Mouse (Mus musculus): ENCODE data around the gene Pkdcc. TPM values are rescaled to one million over a fixed set of nuclear protein-coding genes. Genes with fewer than 3 reads are reported as not detected.

Pkdcc gene
- polyA plus RNA-seq, 1 experiment: 42.6 TPM

GRCm38 (mm10) chr17:83212422-83212821 lies 2.7 kb upstream of the Pkdcc start:
- H3K27me3 ChIP-seq (replicated peaks; ENCODE audit: control insufficient read depth, insufficient read depth, low read length): no peaks in the 10 kb centered on the region
- WGBS: 97% methylated on average over 2 of the region's 2 CpGs
- no peak overlapping the region for H3K4me3 ChIP-seq (ENCODE audit: insufficient read depth, low read depth, low read length)
- no peak for TF ChIP-seq POLR2A (IDR thresholded peaks at IDR 0.05; ENCODE audit: low read depth, low read length)
- no peak for TF ChIP-seq CTCF (conservative IDR thresholded peaks at IDR 0.05; ENCODE audit: insufficient read depth, insufficient read length, low read depth, low read length)
- H3K36me3 ChIP-seq (ENCODE audit: control insufficient read depth, insufficient read depth, low read length): no peaks in the 10 kb centered on the region
- no peak for DNase-seq
- H3K27ac ChIP-seq (ENCODE audit: insufficient read depth, low read depth, low read length): no peak overlapping the region
- H3K4me1 ChIP-seq (ENCODE audit: control insufficient read depth, insufficient read depth, low read length): no peaks in the 10 kb centered on the region

DNA sequence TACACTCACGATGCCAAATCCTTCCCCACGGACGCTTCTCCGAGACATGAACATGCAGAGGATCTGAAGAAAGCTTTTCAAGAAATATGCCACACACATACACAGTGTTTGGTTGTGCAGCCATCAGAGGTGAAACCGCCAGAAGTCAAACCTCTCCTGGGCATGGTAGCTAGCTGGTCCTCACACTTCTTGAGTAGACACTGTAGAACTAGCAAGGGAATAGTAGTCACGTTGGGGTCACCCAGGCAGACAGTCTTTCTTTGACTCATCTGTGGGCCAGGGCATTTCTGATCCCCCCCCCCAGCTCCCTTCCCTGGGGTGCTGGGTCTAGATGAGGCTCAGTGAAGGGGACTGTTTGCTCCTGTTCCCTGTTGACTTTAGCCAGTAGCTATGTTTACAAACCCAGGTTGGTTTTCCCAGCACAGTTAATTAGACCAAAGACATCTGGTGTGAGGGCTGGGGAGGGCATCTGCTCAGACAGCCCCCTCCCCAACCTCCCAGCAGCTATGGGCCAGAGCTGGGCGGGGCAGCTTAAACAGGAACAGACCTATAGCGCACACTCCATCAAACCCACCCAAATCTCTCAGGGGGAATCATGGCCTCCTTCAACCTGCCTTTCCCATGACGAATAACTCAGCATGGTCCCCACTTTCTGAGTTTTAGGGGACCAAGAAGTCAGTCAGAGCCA lies 1.7 kb upstream of the Pkdcc start:
- Histone ChIP-seq H3K36me3 (ENCODE audit: control insufficient read depth, insufficient read depth, low read length) (no peaks in the 10 kb centered on the region), H3K4me1 (ENCODE audit: control insufficient read depth, insufficient read depth, low read length) (no peaks in the 10 kb centered on the region), H3K27ac (ENCODE audit: insufficient read depth, low read depth, low read length) (no peak overlapping the region), H3K27me3 (replicated peaks; ENCODE audit: control insufficient read depth, insufficient read depth, low read length) (no peaks in the 10 kb centered on the region), H3K4me3 (ENCODE audit: insufficient read depth, low read depth, low read length) (peak overlapping the region; percentile 4; the same call in 1 of the 2 replicates)
- DNase-seq: no peak
- 87% methylated on average over 9 of the region's 9 CpGs for WGBS
- no peak for TF ChIP-seq POLR2A (IDR thresholded peaks at IDR 0.05; ENCODE audit: low read depth, low read length)
- TF ChIP-seq CTCF (conservative IDR thresholded peaks at IDR 0.05; ENCODE audit: insufficient read depth, insufficient read length, low read depth, low read length): no peak

- Histone ChIP-seq H3K4me1 (ENCODE audit: control insufficient read depth, insufficient read depth, low read length) (no peaks in the 10 kb centered on the region), H3K36me3 (ENCODE audit: control insufficient read depth, insufficient read depth, low read length) (no peaks in the 10 kb centered on the region), H3K4me3 (ENCODE audit: insufficient read depth, low read depth, low read length) (peak overlapping the region; percentile 72), H3K27me3 (replicated peaks; ENCODE audit: control insufficient read depth, insufficient read depth, low read length) (no peaks in the 10 kb centered on the region), H3K27ac (ENCODE audit: insufficient read depth, low read depth, low read length) (peak overlapping the region; percentile 15; the same call in 1 of the 2 replicates)
- WGBS: 13% methylated on average over 16 of the region's 16 CpGs
- TF ChIP-seq CTCF (conservative IDR thresholded peaks at IDR 0.05; ENCODE audit: insufficient read depth, insufficient read length, low read depth, low read length): no peak
- no peak for TF ChIP-seq POLR2A (IDR thresholded peaks at IDR 0.05; ENCODE audit: low read depth, low read length)
- peak; percentile 79 for DNase-seq
These were observed 915 bp upstream of the Pkdcc start for GRCm38 (mm10) chr17:83214161-83214592.

DNA sequence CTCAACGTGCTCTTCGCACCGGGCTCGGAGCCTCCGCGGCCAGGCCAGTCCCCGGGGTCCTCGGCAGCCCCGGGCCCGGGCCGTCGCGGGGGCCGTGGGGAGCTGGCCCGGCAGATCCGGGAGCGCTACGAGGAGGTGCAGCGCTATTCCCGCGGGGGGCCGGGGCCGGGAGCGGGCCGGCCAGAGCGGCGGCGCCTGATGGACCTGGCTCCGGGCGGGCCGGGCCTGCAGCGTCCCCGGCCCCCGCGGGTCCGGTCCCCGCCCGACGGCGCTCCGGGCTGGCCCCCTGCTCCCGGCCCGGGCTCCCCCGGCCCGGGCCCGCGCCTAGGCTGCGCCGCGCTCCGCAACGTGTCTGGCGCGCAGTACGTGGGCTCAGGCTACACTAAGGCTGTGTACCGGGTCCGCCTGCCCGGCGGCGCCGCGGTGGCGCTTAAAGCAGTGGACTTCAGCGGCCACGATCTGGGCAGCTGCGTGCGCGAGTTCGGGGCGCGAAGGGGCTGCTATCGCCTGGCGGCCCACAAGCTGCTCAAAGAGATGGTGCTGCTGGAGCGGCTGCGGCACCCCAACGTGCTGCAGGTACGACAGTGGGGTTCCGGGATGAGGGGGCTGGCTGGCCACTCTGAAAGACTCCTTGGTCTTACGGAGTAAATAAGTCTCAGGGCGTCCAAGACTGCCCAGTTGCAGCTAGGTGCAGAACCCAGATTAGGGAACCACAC lies 595 bp downstream of the Pkdcc start:
- H3K36me3 ChIP-seq (ENCODE audit: control insufficient read depth, insufficient read depth, low read length): no peaks in the 10 kb centered on the region
- TF ChIP-seq CTCF (conservative IDR thresholded peaks at IDR 0.05; ENCODE audit: insufficient read depth, insufficient read length, low read depth, low read length): no peak
- TF ChIP-seq POLR2A (IDR thresholded peaks at IDR 0.05; ENCODE audit: low read depth, low read length): no peak
- H3K4me3 ChIP-seq (ENCODE audit: insufficient read depth, low read depth, low read length): peak overlapping the region; percentile 72
- peak overlapping the region; percentile 31; the same call in 1 of the 2 replicates for H3K27ac ChIP-seq (ENCODE audit: insufficient read depth, low read depth, low read length)
- H3K27me3 ChIP-seq (replicated peaks; ENCODE audit: control insufficient read depth, insufficient read depth, low read length): no peaks in the 10 kb centered on the region
- H3K4me1 ChIP-seq (ENCODE audit: control insufficient read depth, insufficient read depth, low read length): no peaks in the 10 kb centered on the region
- peak; percentile 46 for DNase-seq
- WGBS: 2% methylated on average over 80 of the region's 80 CpGs

DNA sequence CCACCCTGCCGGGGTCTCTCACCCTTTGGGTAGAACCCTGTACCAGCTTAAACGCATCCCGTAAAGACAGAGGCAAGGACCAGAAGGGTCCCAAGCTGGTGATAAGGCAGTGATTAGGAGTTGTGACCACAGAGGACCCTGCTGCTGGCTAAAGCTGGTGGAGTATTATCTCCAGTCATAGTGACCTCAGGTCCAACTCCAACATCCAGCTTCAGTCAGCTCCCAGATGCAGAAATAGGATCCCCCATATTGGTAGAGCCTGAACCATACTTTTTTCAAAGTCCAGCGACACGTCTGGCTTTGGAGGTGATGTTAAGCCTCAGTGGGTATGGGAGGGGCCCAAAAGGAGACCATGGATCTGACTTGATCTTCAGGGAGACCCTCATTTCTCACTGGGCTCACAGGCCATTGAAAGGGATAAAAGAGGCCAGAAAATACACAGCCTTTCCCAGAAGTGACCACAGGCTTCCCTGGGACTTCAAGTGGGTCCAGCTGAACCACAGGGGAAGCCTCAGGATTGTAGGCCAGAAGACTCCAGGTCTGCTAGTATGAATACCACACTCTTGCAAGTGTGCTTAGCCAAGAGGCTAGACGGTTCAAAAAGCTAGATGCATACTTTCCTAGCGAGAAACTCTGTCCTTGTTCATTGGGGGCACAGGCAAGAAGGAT lies 1.3 kb downstream of the Pkdcc start:
- WGBS: 44% methylated on average over 7 of the region's 7 CpGs
- Histone ChIP-seq H3K27ac (ENCODE audit: insufficient read depth, low read depth, low read length) (no peak overlapping the region), H3K4me1 (ENCODE audit: control insufficient read depth, insufficient read depth, low read length) (no peaks in the 10 kb centered on the region), H3K36me3 (ENCODE audit: control insufficient read depth, insufficient read depth, low read length) (no peaks in the 10 kb centered on the region), H3K4me3 (ENCODE audit: insufficient read depth, low read depth, low read length) (peak overlapping the region; percentile 72), H3K27me3 (replicated peaks; ENCODE audit: control insufficient read depth, insufficient read depth, low read length) (no peaks in the 10 kb centered on the region)
- DNase-seq: no peak
- TF ChIP-seq POLR2A (IDR thresholded peaks at IDR 0.05; ENCODE audit: low read depth, low read length): no peak
- TF ChIP-seq CTCF (conservative IDR thresholded peaks at IDR 0.05; ENCODE audit: insufficient read depth, insufficient read length, low read depth, low read length): no peak

GRCm38 (mm10) chr17:83218189-83218588 lies 3.1 kb downstream of the Pkdcc start:
- TF ChIP-seq CTCF (conservative IDR thresholded peaks at IDR 0.05; ENCODE audit: insufficient read depth, insufficient read length, low read depth, low read length) (no peak), POLR2A (IDR thresholded peaks at IDR 0.05; ENCODE audit: low read depth, low read length) (no peak)
- Histone ChIP-seq H3K27me3 (replicated peaks; ENCODE audit: control insufficient read depth, insufficient read depth, low read length) (no peaks in the 10 kb centered on the region), H3K27ac (ENCODE audit: insufficient read depth, low read depth, low read length) (no peak overlapping the region), H3K36me3 (ENCODE audit: control insufficient read depth, insufficient read depth, low read length) (no peaks in the 10 kb centered on the region), H3K4me3 (ENCODE audit: insufficient read depth, low read depth, low read length) (no peak overlapping the region), H3K4me1 (ENCODE audit: control insufficient read depth, insufficient read depth, low read length) (peaks cover 9% of the 10 kb centered on the region; the same call in 1 of the 2 replicates)
- no peak for DNase-seq
- 33% methylated on average over 2 of the region's 2 CpGs for WGBS

DNA sequence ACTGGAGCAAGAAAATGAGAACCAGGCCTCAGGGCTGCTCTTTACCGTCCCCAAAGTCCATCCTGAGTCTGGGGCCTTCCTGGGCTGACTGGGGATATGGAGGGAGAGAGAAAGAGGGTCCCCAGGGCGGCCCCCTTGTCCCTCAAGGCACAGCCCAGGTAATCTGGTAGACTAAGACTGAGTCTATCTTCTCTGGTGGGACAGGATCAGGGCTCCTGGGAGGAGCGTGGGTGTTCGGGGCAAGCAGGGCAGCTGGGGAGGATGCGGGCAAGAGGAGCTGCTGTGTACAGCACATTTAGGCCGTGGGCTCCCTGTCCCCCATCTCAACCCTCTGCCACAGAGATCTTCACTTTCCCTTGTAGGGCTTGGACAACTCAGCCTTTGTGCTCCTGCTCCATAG lies 3.6 kb downstream of the Pkdcc start:
- peaks cover 12% of the 10 kb centered on the region; the same call in 1 of the 2 replicates for H3K4me1 ChIP-seq (ENCODE audit: control insufficient read depth, insufficient read depth, low read length)

More for the DNA sequence above, 3.6 kb downstream of the Pkdcc start:
- Histone ChIP-seq H3K27ac (ENCODE audit: insufficient read depth, low read depth, low read length) (no peak overlapping the region), H3K27me3 (replicated peaks; ENCODE audit: control insufficient read depth, insufficient read depth, low read length) (no peaks in the 10 kb centered on the region), H3K36me3 (ENCODE audit: control insufficient read depth, insufficient read depth, low read length) (no peaks in the 10 kb centered on the region), H3K4me3 (ENCODE audit: insufficient read depth, low read depth, low read length) (no peak overlapping the region)
- WGBS: 79% methylated on average over 6 of the region's 6 CpGs
- no peak for DNase-seq
- no peak for TF ChIP-seq POLR2A (IDR thresholded peaks at IDR 0.05; ENCODE audit: low read depth, low read length)
- TF ChIP-seq CTCF (conservative IDR thresholded peaks at IDR 0.05; ENCODE audit: insufficient read depth, insufficient read length, low read depth, low read length): no peak
